ENCODE assay signal across 10 mouse cellular contexts in genomic region chr11:22857106-22857704, GRCm38 (mm10). TPM values are rescaled to one million over a fixed set of nuclear protein-coding genes. Genes with fewer than 3 reads are reported as not detected.
A peak's percentile ranks its signal among the peaks of the same experiment; 100 is the strongest.
DNase-seq lines count a peak whose midpoint lies in the region; ATAC-seq and TF ChIP-seq lines count a peak whose summit lies in the region.
"Had no signal": no experiment of that assay in that cellular context is flagged by ENCODE, and none has a peak within 500 bp of the region (broad histone marks: within the 10 kb centered on the region; RNA-seq: fewer than 3 reads in every experiment).

No protein-coding gene starts in this region.

- no peaks in the 10 kb centered on the region for H3K36me3 ChIP-seq in kidney, adult 2 months (ENCODE audit: control insufficient read depth, insufficient read depth, low read length)
- no peaks in the 10 kb centered on the region for H3K36me3 ChIP-seq in spleen, adult 2 months (ENCODE audit: control insufficient read depth, insufficient read depth, low read length)
- no peaks in the 10 kb centered on the region for H3K36me3 ChIP-seq in intestine, embryonic 14.5 days (ENCODE audit: control insufficient read depth, insufficient read depth, low read length)
- no peaks in the 10 kb centered on the region for H3K36me3 ChIP-seq in stomach, postnatal 0 days (ENCODE audit: control insufficient read depth, insufficient read depth, low read length)
- H3K36me3 ChIP-seq: limb, embryonic 12.5 days had no signal

- H3K9ac ChIP-seq in intestine, embryonic 14.5 days (ENCODE audit: low read length): no peak overlapping the region
- H3K9ac ChIP-seq in stomach, postnatal 0 days (ENCODE audit: low read length): no peak overlapping the region
- H3K9ac ChIP-seq: limb, embryonic 12.5 days had no signal

- TF ChIP-seq EP300 in stomach, postnatal 0 days (optimal IDR thresholded peaks at IDR 0.05): no peak

- no peak for TF ChIP-seq POLR2A in kidney, adult 2 months (IDR thresholded peaks at IDR 0.05; ENCODE audit: low read depth, low read length)
- no peak for TF ChIP-seq POLR2A in spleen, adult 2 months (IDR thresholded peaks at IDR 0.05; ENCODE audit: low read depth, low read length)

- peak overlapping the region; percentile 97; the same call in 1 of the 2 replicates for H3K4me3 ChIP-seq in kidney, adult 2 months (ENCODE audit: insufficient read depth, low read depth, low read length)
- peak overlapping the region; percentile 79; the same call in 1 of the 2 replicates for H3K4me3 ChIP-seq in spleen, adult 2 months (ENCODE audit: extremely low read depth, insufficient read depth, insufficient read length)
- H3K4me3 ChIP-seq in intestine, embryonic 14.5 days (ENCODE audit: low read depth, low read length): peak overlapping the region; percentile 72; the same call in 1 of the 2 replicates
- H3K4me3 ChIP-seq in stomach, postnatal 0 days (ENCODE audit: low read depth, low read length): peak overlapping the region; percentile 91; the same call in 1 of the 2 replicates

- no peak for TF ChIP-seq CTCF in kidney, adult 2 months (conservative IDR thresholded peaks at IDR 0.05; ENCODE audit: insufficient read depth, insufficient read length, low read depth, low read length)
- no peak for TF ChIP-seq CTCF in spleen, adult 2 months (IDR thresholded peaks at IDR 0.05; ENCODE audit: extremely low read depth, insufficient read depth, insufficient read length, insufficient replicate concordance)
- no peak for TF ChIP-seq CTCF in stomach, postnatal 0 days (IDR thresholded peaks at IDR 0.05; ENCODE audit: low read depth)

- H3K4me1 ChIP-seq in kidney, adult 2 months (ENCODE audit: control insufficient read depth, insufficient read depth, low read length): peaks cover 33% of the 10 kb centered on the region
- H3K4me1 ChIP-seq in spleen, adult 2 months (ENCODE audit: control insufficient read depth, insufficient read depth, insufficient read length): peaks cover 33% of the 10 kb centered on the region; the same call in 1 of the 2 replicates
- H3K4me1 ChIP-seq in intestine, embryonic 14.5 days (replicated peaks; ENCODE audit: control insufficient read depth, insufficient read depth, low read length): peaks cover 10% of the 10 kb centered on the region
- H3K4me1 ChIP-seq in stomach, postnatal 0 days (replicated peaks; ENCODE audit: control insufficient read depth, insufficient read depth): no peaks in the 10 kb centered on the region

- no peaks in the 10 kb centered on the region for H3K27me3 ChIP-seq in kidney, adult 2 months (replicated peaks; ENCODE audit: control insufficient read depth, insufficient read depth, low read length)
- H3K27me3 ChIP-seq in spleen, adult 2 months (ENCODE audit: control insufficient read depth, insufficient read depth, low read length): no peaks in the 10 kb centered on the region
- peaks cover 27% of the 10 kb centered on the region for H3K27me3 ChIP-seq in intestine, embryonic 14.5 days (replicated peaks; ENCODE audit: control insufficient read depth, insufficient read depth, low read length)
- H3K27me3 ChIP-seq in stomach, postnatal 0 days (ENCODE audit: control insufficient read depth, insufficient read depth, low read length): no peaks in the 10 kb centered on the region

- ATAC-seq in intestine, embryonic 14.5 days (replicated peaks; ENCODE audit: low FRiP score, low TSS enrichment, low read depth): no peak
- no peak for ATAC-seq in stomach, postnatal 0 days (ENCODE audit: low FRiP score, low TSS enrichment)

- 35% methylated on average over 5 of the region's 5 CpGs for WGBS in kidney, adult 2 months
- WGBS in spleen, adult 2 months: 7% methylated on average over 5 of the region's 5 CpGs
- 85% methylated on average over 5 of the region's 5 CpGs for WGBS in intestine, embryonic 14.5 days
- WGBS in stomach, postnatal 0 days: 74% methylated on average over 5 of the region's 5 CpGs

- H3K27ac ChIP-seq in kidney, adult 2 months (ENCODE audit: insufficient read depth, low read depth, low read length): no peak overlapping the region
- peak overlapping the region; percentile 95; the same call in 1 of the 2 replicates for H3K27ac ChIP-seq in spleen, adult 2 months (ENCODE audit: insufficient read depth, low read length)
- no peak overlapping the region for H3K27ac ChIP-seq in intestine, embryonic 14.5 days (ENCODE audit: low read depth)
- no peak overlapping the region for H3K27ac ChIP-seq in stomach, postnatal 0 days (replicated peaks)
- H3K27ac ChIP-seq: limb, embryonic 12.5 days had no signal

- DNase-seq in kidney, adult 2 months: no peak
- DNase-seq in kidney, postnatal 10 days: no peak
- DNase-seq in spleen, adult 2 months (ENCODE audit: low read depth in 1 of 2, low spot score in 2 of 2): no peak
- DNase-seq in spleen, postnatal 36 days (ENCODE audit: low spot score in 2 of 2): no peak
- no peak for DNase-seq in intestine, embryonic 14.5 days (ENCODE audit: low spot score)
- DNase-seq in stomach, postnatal 0 days (ENCODE audit: low spot score): no peak
- no peak for DNase-seq in adrenal gland, adult (ENCODE audit: inconsistent age in 2 of 2, low spot score in 1 of 2)
- DNase-seq in cerebellum, postnatal 36 days: no peak
- DNase-seq: kidney, adult 9 months had no signal

- H3K4me2 ChIP-seq in intestine, embryonic 14.5 days (ENCODE audit: low read length): peak overlapping the region; percentile 57; the same call in 1 of the 2 replicates
- peak overlapping the region; percentile 91 for H3K4me2 ChIP-seq in stomach, postnatal 0 days (replicated peaks; ENCODE audit: low read depth)

- H3K9me3 ChIP-seq in intestine, embryonic 14.5 days (ENCODE audit: control insufficient read depth, low read length): no peaks in the 10 kb centered on the region
- no peaks in the 10 kb centered on the region for H3K9me3 ChIP-seq in stomach, postnatal 0 days (ENCODE audit: control insufficient read depth, low read length)
- H3K9me3 ChIP-seq: limb, embryonic 12.5 days had no signal

RNA-seq across cellular contexts. Expression of gene B3gnt2, which starts 3.6 kb away (rescaled TPM):
- 19.5 and 21.0 TPM in 2 replicates for polyA plus RNA-seq in kidney, adult 2 months (2012; rRNA removed)
- polyA plus RNA-seq in spleen, adult 2 months (2012; rRNA removed): 18.9 and 23.4 TPM in 2 replicates
- polyA plus RNA-seq in intestine, embryonic 14.5 days (2014; fragmentation: Nextera tagmentation; extraction: Ambion mirVana): 8.4 and 9.5 TPM in 2 replicates
- 15.1 and 18.4 TPM in 2 replicates for polyA plus RNA-seq in stomach, postnatal 0 days (2015; fragmentation: Nextera tagmentation; extraction: Ambion mirVana)
